Mouse (Mus musculus) G1E (cell line): ENCODE results near the gene Foxo3. TPM values are rescaled to one million over a fixed set of nuclear protein-coding genes. Genes with fewer than 3 reads are reported as not detected.

Experiments
- ATAC-seq: 2 replicates; pipeline ENCODE4 v1.8.0; 2016; ENCODE audit warnings: mild to moderate bottlenecking; ENCODE audit not compliant: insufficient number of reproducible peaks, poor library complexity, low FRiP score, severe bottlenecking; ENCODE audit errors: extremely low read depth
- DNase-seq: peaks from one replicate; pipeline ENCODE4 v3.0.0; 2012; ENCODE audit warnings: low spot score
- H3K27me3 ChIP-seq: 2 replicates; pipeline ENCODE4 v1.6.1; 2012; ENCODE audit warnings: mild to moderate bottlenecking, low read length, inconsistent platforms; ENCODE audit not compliant: insufficient read depth
- H3K36me3 ChIP-seq: replicated peaks from 2 replicates; pipeline ENCODE3; 2012; ENCODE audit warnings: mild to moderate bottlenecking, inconsistent platforms
- H3K4me1 ChIP-seq: 2 replicates; pipeline ENCODE4 v1.6.1; 2012; ENCODE audit warnings: low read depth, low read length, inconsistent platforms, mixed read lengths; ENCODE audit not compliant: insufficient read depth
- H3K4me3 ChIP-seq: 2 replicates; pipeline ENCODE4 v1.5.1; 2012; ENCODE audit warnings: low read depth, mild to moderate bottlenecking, inconsistent platforms, low read length, moderate library complexity, mixed read lengths
- H3K9me3 ChIP-seq: replicated peaks from 2 replicates; pipeline ENCODE4 v1.6.1; 2012; ENCODE audit warnings: inconsistent platforms
- CTCF ChIP-seq: IDR thresholded peaks from 2 replicates; pipeline ENCODE4 v1.5.1; 2012; ENCODE audit warnings: low read depth, low read length, inconsistent platforms, mixed read lengths
- GATA1 ChIP-seq: IDR thresholded peaks from 2 replicates; pipeline ENCODE4 v1.6.1; 2012; ENCODE audit warnings: borderline replicate concordance, low read length, inconsistent platforms, mixed read lengths
- GATA2 ChIP-seq: IDR thresholded peaks from 2 replicates; pipeline ENCODE4 v1.6.1; 2012; ENCODE audit warnings: low read depth, low read length, inconsistent platforms, borderline replicate concordance
- POLR2AphosphoS5 ChIP-seq: IDR thresholded peaks from 2 replicates; pipeline ENCODE4 v1.6.1; 2012; ENCODE audit warnings: low read depth, low read length, inconsistent platforms; ENCODE audit not compliant: insufficient replicate concordance
- TAL1 ChIP-seq: conservative IDR thresholded peaks from 2 replicates; pipeline ENCODE4 v1.6.1; 2012; ENCODE audit warnings: low read depth, low read length, inconsistent platforms, mixed read lengths
- polyA plus RNA-seq: library from polyadenylated mRNA; stranded (reverse); fragments of >175 nt; gene quantifications from 2 replicates; pipeline ENCODE4 v1.2.3, GENCODE M21; 2012
- total RNA-seq, 2 experiments: library from RNA; stranded (forward) in 1 of 2; stranded (reverse) in 1 of 2; fragments of 200-1000 nt in 1 of 2; fragments of >200 nt in 1 of 2; fragmentation: Nextera tagmentation in 1 of 2; gene quantifications; 2 replicates each; pipeline ENCODE4 v1.2.3; 2014 to 2017

Foxo3 gene
- total and polyA plus RNA-seq, 3 experiments: 45.5 to 98.4 (median 59.2) TPM

DNA sequence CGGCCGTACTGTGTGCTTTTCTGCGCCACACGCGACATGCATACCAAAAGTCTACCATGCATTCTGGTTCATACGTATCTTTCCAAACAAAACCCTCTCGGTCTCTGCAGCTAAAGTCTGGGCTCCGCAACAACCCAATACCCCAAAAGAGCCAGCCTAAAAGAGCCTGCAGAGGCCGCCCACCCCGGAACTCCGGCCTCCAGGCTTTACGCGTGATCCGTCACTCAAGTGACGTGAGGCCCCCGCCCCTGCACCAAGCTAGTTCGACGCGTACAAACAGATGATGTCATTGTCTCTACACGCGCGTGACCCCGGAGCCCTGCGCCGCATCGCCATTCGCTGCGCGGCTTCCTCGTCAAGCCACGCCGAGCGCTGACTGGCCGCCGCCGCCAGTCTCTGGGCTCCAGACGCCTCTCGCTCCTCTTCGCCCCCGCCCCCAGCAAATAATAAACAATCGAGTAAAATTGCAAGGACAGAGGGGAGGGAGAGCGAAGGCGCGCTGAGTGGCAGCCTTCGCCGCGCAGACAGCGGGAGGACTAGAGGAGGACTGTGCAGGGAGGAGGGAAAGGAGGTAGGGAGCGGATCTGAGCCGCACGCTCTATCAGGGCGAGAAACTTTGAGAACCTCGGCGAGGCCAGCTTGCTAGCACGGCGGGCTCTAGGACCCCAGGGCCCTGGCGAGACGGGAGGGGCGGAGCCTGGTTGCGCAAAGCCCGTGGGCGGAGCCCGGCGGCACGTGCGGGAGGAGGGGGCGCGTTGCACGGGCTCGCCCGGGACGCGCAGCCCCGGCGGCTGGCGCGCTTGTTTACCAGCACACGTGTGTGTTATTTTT, 1.1 kb upstream of the Foxo3 start:
- ATAC-seq (peak; percentile 77), DNase-seq (peak; percentile 95)
- peaks cover 3% of the 10 kb centered on the region; the same call in 1 of the 2 replicates for H3K27me3 ChIP-seq
- TF ChIP-seq TAL1 (no peak), GATA1 (no peak), POLR2AphosphoS5 (no peak), CTCF (no peak)
- peaks cover 40% of the 10 kb centered on the region for H3K4me1 ChIP-seq
- H3K4me3 ChIP-seq: peak overlapping the region; percentile 89
- peaks cover 12% of the 10 kb centered on the region for H3K9me3 ChIP-seq
- peaks cover 22% of the 10 kb centered on the region for H3K36me3 ChIP-seq

GRCm38 (mm10) chr10:42275871-42276501, 569 bp downstream of the Foxo3 start:
- Histone ChIP-seq H3K4me3 (peak overlapping the region; percentile 89), H3K9me3 (peaks cover under 1% of the 10 kb centered on the region; the same call in 1 of the 2 replicates), H3K27me3 (no peaks in the 10 kb centered on the region), H3K4me1 (peaks cover 55% of the 10 kb centered on the region), H3K36me3 (peaks cover 36% of the 10 kb centered on the region)
- TF ChIP-seq GATA1: no peak
- no peak for TF ChIP-seq GATA2
- TF ChIP-seq POLR2AphosphoS5: no peak
- no peak for TF ChIP-seq TAL1
- no peak for TF ChIP-seq CTCF
- DNase-seq (peak; percentile 63), ATAC-seq (no peak)

DNA sequence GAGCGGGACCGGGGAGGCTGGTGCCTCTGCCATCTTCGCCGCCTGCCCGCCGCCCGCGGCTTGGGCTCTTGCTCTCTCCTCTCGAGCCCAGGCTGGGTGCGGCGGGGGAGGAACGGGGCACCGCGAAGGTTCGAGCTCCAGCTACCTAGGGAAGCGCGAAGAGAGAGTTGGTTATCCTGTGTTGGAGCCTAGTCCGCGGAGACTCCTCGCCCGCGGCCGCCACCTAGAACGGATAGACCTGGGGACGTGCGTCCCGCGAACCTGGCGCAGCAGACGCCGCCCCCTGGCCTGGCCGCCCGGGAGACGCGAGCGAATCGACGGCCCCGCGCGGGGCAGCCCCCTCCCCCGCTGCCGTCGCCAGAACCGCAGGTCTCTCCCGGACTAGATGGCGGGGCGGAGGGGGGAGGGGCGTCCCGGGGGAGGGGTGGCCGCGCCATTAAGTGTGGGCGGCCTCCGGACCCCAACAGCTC, 1.1 kb downstream of the Foxo3 start:
- Histone ChIP-seq H3K9me3 (no peaks in the 10 kb centered on the region), H3K36me3 (peaks cover 36% of the 10 kb centered on the region), H3K27me3 (no peaks in the 10 kb centered on the region), H3K4me3 (peak overlapping the region; percentile 89), H3K4me1 (peaks cover 61% of the 10 kb centered on the region)
- DNase-seq (peak; percentile 57), ATAC-seq (no peak)
- TF ChIP-seq TAL1 (no peak), CTCF (no peak), POLR2AphosphoS5 (no peak), GATA2 (no peak), GATA1 (no peak)

- Histone ChIP-seq H3K4me3 (peak overlapping the region; percentile 89), H3K9me3 (no peaks in the 10 kb centered on the region), H3K27me3 (no peaks in the 10 kb centered on the region), H3K4me1 (peaks cover 65% of the 10 kb centered on the region), H3K36me3 (peaks cover 39% of the 10 kb centered on the region)
- TF ChIP-seq POLR2AphosphoS5: no peak
- no peak for TF ChIP-seq TAL1
- TF ChIP-seq CTCF: no peak
- TF ChIP-seq GATA1: no peak
- no peak for TF ChIP-seq GATA2
- ATAC-seq: no peak
- DNase-seq: no peak
Observed at GRCm38 (mm10) chr10:42274712-42275400, 1.7 kb downstream of the Foxo3 start.

- TF ChIP-seq GATA1 (no peak), TAL1 (no peak), GATA2 (no peak)
- Histone ChIP-seq H3K4me1 (peaks cover 73% of the 10 kb centered on the region), H3K27me3 (no peaks in the 10 kb centered on the region), H3K9me3 (no peaks in the 10 kb centered on the region), H3K36me3 (peaks cover 47% of the 10 kb centered on the region), H3K4me3 (peak overlapping the region; percentile 89)
- ATAC-seq: peak; percentile 5; the same call in 1 of the 2 replicates
- peak; percentile 66 for DNase-seq
Observed at GRCm38 (mm10) chr10:42273760-42274691, 2.5 kb downstream of the Foxo3 start.
